Mouse (Mus musculus) kidney, postnatal 0 days (tissue): ENCODE measurements around the gene Uhrf1bp1l. TPM values are rescaled to one million over a fixed set of nuclear protein-coding genes. Genes with fewer than 3 reads are reported as not detected.

Experiments
- ATAC-seq: fragments of 200-750 bp; cut with Nextera tagmentation; replicated peaks from 2 replicates; pipeline ENCODE4 v1.8.0; 2017; ENCODE audit warnings: low read depth, moderate number of reproducible peaks, moderate TSS enrichment, moderate library complexity; ENCODE audit not compliant: low FRiP score
- DNase-seq: peaks from one replicate; pipeline ENCODE4 v3.0.0-alpha.2; 2016; ENCODE audit warnings: low spot score
- H3K27ac ChIP-seq: fragments of 300-500 bp; sonication (generic); 2 replicates; pipeline ENCODE4 v1.5.1; 2014; ENCODE audit warnings: mild to moderate bottlenecking
- H3K27me3 ChIP-seq: fragments of 300-500 bp; sonication (generic); 2 replicates; pipeline ENCODE4 v1.6.1; 2014; ENCODE audit warnings: low read length, mixed read lengths; ENCODE audit not compliant: insufficient read depth
- H3K36me3 ChIP-seq: fragments of 300-500 bp; sonication (generic); 2 replicates; pipeline ENCODE4 v1.6.1; 2014; ENCODE audit warnings: low read length, mixed read lengths; ENCODE audit not compliant: insufficient read depth
- H3K4me1 ChIP-seq: fragments of 300-500 bp; sonication (generic); replicated peaks from 2 replicates; pipeline ENCODE4 v1.6.1; 2014; ENCODE audit warnings: antibody characterized with exemption, low read length, mixed read lengths; ENCODE audit not compliant: insufficient read depth
- H3K4me2 ChIP-seq: fragments of 300-500 bp; sonication (generic); 2 replicates; pipeline ENCODE4 v1.6.1; 2014; ENCODE audit warnings: mild to moderate bottlenecking, low read length, moderate library complexity, mixed read lengths
- H3K4me3 ChIP-seq: fragments of 300-500 bp; sonication (generic); replicated peaks from 2 replicates; pipeline ENCODE4 v1.5.1; 2014; ENCODE audit warnings: low read depth, low read length
- H3K9ac ChIP-seq: fragments of 300-500 bp; sonication (generic); 2 replicates; pipeline ENCODE4 v1.6.1; 2014; ENCODE audit warnings: low read depth, low read length
- H3K9me3 ChIP-seq: fragments of 300-500 bp; sonication (generic); replicated peaks from 2 replicates; pipeline ENCODE4 v1.6.1; 2016; ENCODE audit warnings: low read length, inconsistent platforms, mixed read lengths
- CTCF ChIP-seq: IDR thresholded peaks from 2 replicates; pipeline ENCODE4 v1.5.1; 2016; ENCODE audit warnings: antibody characterized with exemption, low read depth, mild to moderate bottlenecking, moderate library complexity
- WGBS: fragments of 180-500 bp; shearing (Covaris S2); extraction: QIAGEN DNeasy Blood & Tissue Kit; methylation state at CpG from one replicate; pipeline ENCODE4 v1.1.7; 2014; 5-methylcytosine and 5-hydroxymethylcytosine counted together
- polyA plus RNA-seq: library from polyadenylated mRNA; unstranded; fragments of >200 nt; fragmentation: Nextera tagmentation; extraction: Ambion mirVana; gene quantifications from 2 replicates; pipeline ENCODE4 v1.2.1, GENCODE M21; 2015

The Uhrf1bp1l gene
- polyA plus RNA-seq, 1 experiment from 2014 or later, result 28.3 TPM

GRCm38 (mm10) chr10:89794121-89794520 lies 49.3 kb downstream of the Uhrf1bp1l start:
- Histone ChIP-seq H3K4me2 (no peak overlapping the region), H3K4me3 (no peak overlapping the region), H3K27ac (no peak overlapping the region), H3K27me3 (no peaks in the 10 kb centered on the region), H3K36me3 (peaks cover 13% of the 10 kb centered on the region; the same call in 1 of the 2 replicates), H3K9ac (no peak overlapping the region), H3K4me1 (no peaks in the 10 kb centered on the region), H3K9me3 (no peaks in the 10 kb centered on the region)
- DNase-seq (no peak), ATAC-seq (no peak)
- WGBS, result 89% methylated on average over 6 of the region's 6 CpGs
- no peak for TF ChIP-seq CTCF

GRCm38 (mm10) chr10:89819146-89819545 lies 74.4 kb downstream of the Uhrf1bp1l start:
- 79% methylated on average over 4 of the region's 4 CpGs for WGBS
- Histone ChIP-seq H3K9me3 (no peaks in the 10 kb centered on the region), H3K4me3 (no peak overlapping the region), H3K27me3 (no peaks in the 10 kb centered on the region), H3K36me3 (0 out of 2 replicates have a peak, but pooled peaks cover 16% of the 10 kb centered on the region), H3K4me1 (no peaks in the 10 kb centered on the region), H3K4me2 (no peak overlapping the region), H3K27ac (no peak overlapping the region), H3K9ac (no peak overlapping the region)
- no peak for TF ChIP-seq CTCF
- DNase-seq, result no peak
- ATAC-seq, result no peak

DNA sequence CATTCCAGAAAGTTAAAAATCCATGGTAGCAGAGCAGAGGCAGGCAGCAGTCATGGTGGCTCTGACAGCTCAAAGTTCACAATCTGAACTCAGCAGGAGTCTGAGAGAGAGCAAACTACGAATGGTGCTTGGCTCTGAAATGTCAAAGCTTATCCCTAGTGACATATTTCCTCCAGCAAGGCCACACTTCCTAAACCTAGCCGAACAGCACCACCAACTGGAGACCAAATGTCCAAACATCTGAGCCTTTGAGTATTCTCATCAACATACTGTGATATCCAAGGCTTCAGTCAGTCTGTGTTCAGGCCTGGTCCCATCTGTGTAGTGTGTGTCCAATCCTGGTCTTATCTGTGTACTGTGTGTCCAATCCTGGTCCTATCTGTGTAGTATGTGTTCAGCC lies 79.1 kb downstream of the Uhrf1bp1l start:
- Histone ChIP-seq H3K4me1 (no peaks in the 10 kb centered on the region), H3K9ac (no peak overlapping the region), H3K4me3 (no peak overlapping the region), H3K36me3 (no peaks in the 10 kb centered on the region), H3K27ac (no peak overlapping the region), H3K27me3 (no peaks in the 10 kb centered on the region), H3K4me2 (no peak overlapping the region), H3K9me3 (no peaks in the 10 kb centered on the region)
- peak; percentile 72 for DNase-seq
- peak; percentile 84 for ATAC-seq
- TF ChIP-seq CTCF, result peak; percentile 77
- 27% methylated on average over 2 of the region's 2 CpGs for WGBS

- Histone ChIP-seq H3K4me2 (no peak overlapping the region), H3K4me1 (no peaks in the 10 kb centered on the region), H3K4me3 (no peak overlapping the region), H3K27me3 (no peaks in the 10 kb centered on the region), H3K36me3 (no peaks in the 10 kb centered on the region), H3K27ac (no peak overlapping the region), H3K9me3 (no peaks in the 10 kb centered on the region), H3K9ac (no peak overlapping the region)
- WGBS, result 49% methylated on average over 3 of the region's 3 CpGs
- DNase-seq, result no peak
- TF ChIP-seq CTCF, result no peak
- ATAC-seq, result no peak
Measured at GRCm38 (mm10) chr10:89826896-89827295, 82.1 kb downstream of the Uhrf1bp1l start.

DNA sequence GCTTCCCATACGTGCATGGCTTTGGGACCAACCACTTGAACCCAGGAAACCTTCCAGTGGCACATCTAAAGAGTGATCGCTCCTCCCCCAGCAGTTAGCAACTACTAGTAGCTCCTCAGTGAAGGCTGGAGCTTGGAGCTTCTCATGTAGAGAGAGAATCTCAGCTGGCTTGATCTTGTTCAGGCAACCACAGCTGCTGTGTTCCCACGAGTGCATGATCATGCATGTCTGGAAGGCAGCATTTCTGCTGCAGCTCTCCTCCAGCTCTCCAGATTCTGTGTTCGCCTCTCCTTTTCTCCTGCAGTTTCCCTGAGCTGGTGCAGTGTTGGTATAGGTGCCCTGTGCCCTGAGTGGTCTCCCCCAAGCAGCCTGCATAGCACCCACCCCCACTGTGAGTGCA lies 87.5 kb downstream of the Uhrf1bp1l start:
- 66% methylated on average over 4 of the region's 4 CpGs for WGBS

GRCm38 (mm10) chr10:89833166-89833565 lies 88.4 kb downstream of the Uhrf1bp1l start:
- TF ChIP-seq CTCF, result no peak
- Histone ChIP-seq H3K4me1 (no peaks in the 10 kb centered on the region), H3K4me2 (no peak overlapping the region), H3K36me3 (no peaks in the 10 kb centered on the region), H3K27me3 (no peaks in the 10 kb centered on the region), H3K9me3 (no peaks in the 10 kb centered on the region), H3K9ac (no peak overlapping the region), H3K4me3 (no peak overlapping the region), H3K27ac (no peak overlapping the region)
- WGBS, result 83% methylated on average over 10 of the region's 10 CpGs
- DNase-seq (no peak), ATAC-seq (no peak)

More for the DNA sequence above, 87.5 kb downstream of the Uhrf1bp1l start:
- Histone ChIP-seq H3K36me3 (no peaks in the 10 kb centered on the region), H3K9ac (no peak overlapping the region), H3K4me3 (no peak overlapping the region), H3K9me3 (no peaks in the 10 kb centered on the region), H3K27ac (no peak overlapping the region), H3K27me3 (no peaks in the 10 kb centered on the region), H3K4me1 (no peaks in the 10 kb centered on the region), H3K4me2 (no peak overlapping the region)
- TF ChIP-seq CTCF, result no peak
- no peak for ATAC-seq
- DNase-seq, result no peak

GRCm38 (mm10) chr10:89837476-89837875 lies 92.7 kb downstream of the Uhrf1bp1l start:
- DNase-seq, result no peak
- Histone ChIP-seq H3K27ac (peak overlapping the region; percentile 54; the same call in 1 of the 2 replicates), H3K4me1 (no peaks in the 10 kb centered on the region), H3K27me3 (no peaks in the 10 kb centered on the region), H3K4me2 (no peak overlapping the region), H3K4me3 (no peak overlapping the region), H3K9ac (no peak overlapping the region), H3K9me3 (no peaks in the 10 kb centered on the region), H3K36me3 (no peaks in the 10 kb centered on the region)
- ATAC-seq, result 0 out of 2 replicates have a peak, but pooled peaks have one; percentile 45
- TF ChIP-seq CTCF, result peak; percentile 45
- 41% methylated on average over 3 of the region's 3 CpGs for WGBS
